Comparison of ENCODE assay signal across 27 mouse cellular contexts in the genomic region with DNA sequence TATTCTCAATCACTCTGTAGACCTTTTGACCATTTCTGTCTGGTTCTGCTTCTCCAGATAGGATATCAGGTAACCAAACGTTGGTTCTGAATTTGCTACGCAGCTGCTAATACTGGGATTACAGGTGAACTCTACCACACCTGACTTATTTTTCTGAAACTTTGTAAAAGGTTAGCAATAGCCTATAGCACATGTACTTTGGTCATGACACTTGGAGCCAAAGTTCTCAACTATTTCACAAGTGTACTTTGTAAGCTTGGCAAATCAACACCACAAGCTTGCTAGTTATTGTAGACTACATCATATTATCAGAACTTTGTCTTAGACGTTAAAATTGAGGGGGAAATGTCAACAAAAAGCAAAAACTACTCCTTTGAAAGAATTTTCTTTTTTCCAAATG. TPM values are rescaled to one million over a fixed set of nuclear protein-coding genes. Genes with fewer than 3 reads are reported as not detected.
"Had no signal": no experiment of that assay in that cellular context is flagged by ENCODE, and none has a peak within 500 bp of the region (broad histone marks: within the 10 kb centered on the region; RNA-seq: fewer than 3 reads in every experiment).

No protein-coding gene starts in this region.

- H3K9me3 ChIP-seq: limb, embryonic 12.5 days; limb, embryonic 15.5 days; lung, embryonic 15.5 days; megakaryocyte, embryonic 14.5 days; midbrain, embryonic 10.5 days; midbrain, embryonic 13.5 days; neural tube, embryonic 13.5 days had no signal

- DNase-seq: kidney, adult 8-10 months; kidney, postnatal 25 days; layer of hippocampus, postnatal 36 days; left cerebral cortex, postnatal 4 days; lung, adult 18-20 months; lung, postnatal 10 days; lung, postnatal 36 days; retina, postnatal 1 day; right cerebral cortex, postnatal 25 days; thymus, adult 18-20 months; thymus, postnatal 14 days; thymus, postnatal 4 days had no signal

- H3K4me3 ChIP-seq: layer of hippocampus, adult 2 months; left cerebral cortex, adult 2 months; limb, embryonic 12.5 days; limb, embryonic 15.5 days; lung, embryonic 15.5 days; megakaryocyte, embryonic 14.5 days; midbrain, embryonic 10.5 days; midbrain, embryonic 13.5 days; myocyte; neural tube, embryonic 13.5 days had no signal

- H3K9ac ChIP-seq: limb, embryonic 12.5 days; limb, embryonic 15.5 days; lung, embryonic 15.5 days; midbrain, embryonic 13.5 days; neural tube, embryonic 13.5 days had no signal

- H3K4me1 ChIP-seq: limb, embryonic 12.5 days; limb, embryonic 15.5 days; lung, embryonic 15.5 days; megakaryocyte, embryonic 14.5 days; midbrain, embryonic 10.5 days; midbrain, embryonic 13.5 days; neural tube, embryonic 13.5 days had no signal

- H3K27me3 ChIP-seq: limb, embryonic 12.5 days; limb, embryonic 15.5 days; lung, embryonic 15.5 days; megakaryocyte, embryonic 14.5 days; midbrain, embryonic 13.5 days; neural tube, embryonic 13.5 days had no signal

- H3K27ac ChIP-seq: kidney, postnatal 0 days; layer of hippocampus, adult 2 months; left cerebral cortex, adult 2 months; limb, embryonic 12.5 days; limb, embryonic 15.5 days; lung, embryonic 15.5 days; midbrain, embryonic 10.5 days; midbrain, embryonic 13.5 days; neural tube, embryonic 13.5 days had no signal

- H3K4me2 ChIP-seq: limb, embryonic 12.5 days; limb, embryonic 15.5 days; lung, embryonic 15.5 days; midbrain, embryonic 13.5 days; neural tube, embryonic 13.5 days had no signal

- ATAC-seq: inflammation-experienced regulatory T-cells, adult 6 months; midbrain, embryonic 13.5 days; midbrain, embryonic 16.5 days had no signal

RNA-seq across cellular contexts. Expression of gene Zyg11a, which starts 15.8 kb away (rescaled TPM):
- total RNA-seq: layer of hippocampus, adult 2 months; layer of hippocampus, postnatal 36 days; left cerebral cortex, adult 2 months; monocyte, adult 5-6 weeks; neutrophil, adult 5-6 weeks had no signal
- polyA plus RNA-seq: inflammation-experienced regulatory T-cells, adult 6 months; limb, embryonic 12.5 days; limb, embryonic 15.5 days; midbrain, embryonic 13.5 days; midbrain, embryonic 16.5 days; myocyte; neural tube, embryonic 13.5 days had no signal
